Mouse (Mus musculus) splenic B cell, adult 2 months (primary cell): ENCODE measurements around the gene Xxylt1.

ENCODE experiments used
- DNase-seq: peaks from one replicate; pipeline ENCODE4 v3.0.0-alpha.2; 2011; ENCODE audit warnings: low read depth, low spot score
- H3K27me3 ChIP-seq: 2 replicates; pipeline ENCODE4 v1.6.1; 2012; ENCODE audit warnings: mild to moderate bottlenecking, low read length, moderate library complexity, mixed read lengths; ENCODE audit not compliant: control insufficient read depth, poor library complexity, insufficient read depth, severe bottlenecking
- H3K36me3 ChIP-seq: 2 replicates; pipeline ENCODE4 v1.6.1; 2012; ENCODE audit warnings: mild to moderate bottlenecking, low read length, moderate library complexity, mixed read lengths; ENCODE audit not compliant: control insufficient read depth, poor library complexity, insufficient read depth, severe bottlenecking

Gene Xxylt1

DNA sequence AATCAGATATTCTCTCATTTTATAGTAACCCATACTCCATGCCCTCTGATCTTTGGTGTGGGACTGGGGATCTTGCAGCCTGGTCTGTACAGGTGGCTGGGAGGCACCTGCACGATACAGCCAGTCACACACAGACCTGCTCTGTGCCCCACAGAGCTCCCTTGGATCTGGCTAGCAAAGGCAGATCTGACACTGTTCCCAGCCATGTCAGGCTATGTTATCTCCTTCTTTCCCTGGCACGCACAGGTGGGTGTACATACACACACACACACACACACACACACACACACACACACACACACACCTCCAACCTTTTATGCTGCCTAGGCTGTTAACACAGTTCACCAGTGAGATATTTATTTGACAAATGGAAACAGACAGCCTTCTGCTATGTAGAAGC lies 82.5 kb downstream of the Xxylt1 start:
- H3K27me3 ChIP-seq = no peaks in the 10 kb centered on the region
- no peak for DNase-seq
- H3K36me3 ChIP-seq = no peaks in the 10 kb centered on the region

- DNase-seq = no peak
- H3K27me3 ChIP-seq = no peaks in the 10 kb centered on the region
Measured at GRCm38 (mm10) chr16:30998048-30998447, 83.2 kb downstream of the Xxylt1 start.

DNA sequence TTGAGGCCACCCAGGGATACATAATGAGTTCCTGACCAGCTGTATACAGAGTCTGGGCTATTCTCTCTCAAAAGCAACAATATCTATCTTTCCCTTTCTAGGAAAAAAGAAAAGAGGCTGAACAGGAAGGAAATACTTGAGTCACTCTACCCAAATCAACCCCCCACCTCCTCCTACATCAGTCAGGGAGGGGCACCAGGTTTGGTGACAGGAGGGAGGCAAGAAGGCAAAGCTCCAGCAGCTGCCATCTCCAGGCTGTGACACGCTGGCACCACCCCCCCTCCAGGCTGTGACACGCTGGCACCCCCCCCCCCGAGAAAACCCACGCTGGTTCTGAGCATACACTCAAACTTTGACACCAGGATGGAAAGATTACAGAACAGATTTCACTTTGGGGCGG lies 85.8 kb downstream of the Xxylt1 start:
- no peaks in the 10 kb centered on the region for H3K27me3 ChIP-seq
- 0 out of 2 replicates have a peak, but pooled peaks cover 1% of the 10 kb centered on the region for H3K36me3 ChIP-seq
- no peak for DNase-seq

More at GRCm38 (mm10) chr16:30998048-30998447, 83.2 kb downstream of the Xxylt1 start:
- H3K36me3 ChIP-seq = no peaks in the 10 kb centered on the region

- Histone ChIP-seq H3K36me3 (0 out of 2 replicates have a peak, but pooled peaks cover 1% of the 10 kb centered on the region), H3K27me3 (no peaks in the 10 kb centered on the region)
- no peak for DNase-seq
Measured at GRCm38 (mm10) chr16:30994881-30995280, 86.4 kb downstream of the Xxylt1 start.

DNA sequence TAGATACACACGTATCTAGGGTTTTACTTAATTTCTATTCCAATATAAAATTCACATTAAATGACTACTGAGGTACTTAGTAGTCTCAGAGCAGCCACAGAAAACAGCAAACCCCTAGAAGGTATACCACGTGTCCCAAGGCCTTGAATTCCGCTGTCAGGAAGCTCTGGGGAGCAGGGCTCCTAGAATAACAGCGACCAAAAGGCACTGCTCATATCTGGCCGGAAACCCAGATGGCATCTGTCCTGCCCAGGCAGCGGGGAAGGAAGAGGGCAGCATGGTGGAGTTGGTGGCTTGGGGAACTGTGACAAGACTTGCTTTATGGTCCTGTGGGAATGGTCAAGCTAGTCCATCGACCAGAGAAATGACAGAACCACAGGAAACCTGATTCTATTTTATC lies 86.9 kb downstream of the Xxylt1 start:
- 0 out of 2 replicates have a peak, but pooled peaks cover 1% of the 10 kb centered on the region for H3K36me3 ChIP-seq
- no peaks in the 10 kb centered on the region for H3K27me3 ChIP-seq
- no peak for DNase-seq

DNA sequence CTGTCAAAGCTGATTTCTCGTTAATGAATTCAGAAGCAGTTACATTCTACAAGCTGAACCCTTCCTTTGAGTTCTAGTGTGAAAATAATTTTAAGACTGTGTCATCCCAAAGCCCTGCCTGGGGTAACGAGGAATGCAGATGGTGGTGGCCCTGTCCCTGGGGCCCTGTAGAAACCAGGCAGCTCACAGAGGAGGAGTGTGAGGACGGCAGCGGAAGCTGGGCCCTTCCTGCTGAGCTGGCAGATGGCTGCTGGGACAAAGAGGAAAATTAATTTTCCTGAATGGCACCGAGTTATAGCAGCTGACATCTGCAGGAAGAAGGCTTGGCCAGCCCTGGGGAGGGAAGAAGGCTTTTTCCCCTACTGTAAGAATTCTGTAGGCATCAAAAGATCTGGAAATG lies 88.7 kb downstream of the Xxylt1 start:
- Histone ChIP-seq H3K36me3 (0 out of 2 replicates have a peak, but pooled peaks cover 1% of the 10 kb centered on the region), H3K27me3 (no peaks in the 10 kb centered on the region)
- no peak for DNase-seq

DNA sequence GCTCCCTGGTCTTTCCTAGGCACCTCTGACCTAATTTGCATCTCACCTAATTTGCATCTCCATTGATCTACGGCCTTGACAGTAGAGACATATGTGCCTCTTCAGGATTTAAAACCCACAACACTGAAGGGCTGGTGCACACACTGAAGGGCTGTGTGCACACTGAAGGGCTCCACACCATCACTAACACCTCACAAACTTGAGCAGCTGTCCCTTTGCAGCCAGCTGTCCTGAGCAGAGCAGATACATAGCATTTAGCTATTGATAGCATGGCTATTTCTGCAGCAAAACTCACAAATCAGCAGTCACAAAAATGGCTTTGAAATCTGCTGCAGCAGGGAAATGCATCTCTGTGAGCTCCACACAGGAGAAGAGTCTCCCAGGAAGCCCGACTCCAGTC lies 90.6 kb downstream of the Xxylt1 start:
- DNase-seq = no peak
- Histone ChIP-seq H3K36me3 (0 out of 2 replicates have a peak, but pooled peaks cover 1% of the 10 kb centered on the region), H3K27me3 (no peaks in the 10 kb centered on the region)

- no peak for DNase-seq
- H3K36me3 ChIP-seq = 0 out of 2 replicates have a peak, but pooled peaks cover 1% of the 10 kb centered on the region
- H3K27me3 ChIP-seq = no peaks in the 10 kb centered on the region
Measured at GRCm38 (mm10) chr16:30988225-30988624, 93.0 kb downstream of the Xxylt1 start.

DNA sequence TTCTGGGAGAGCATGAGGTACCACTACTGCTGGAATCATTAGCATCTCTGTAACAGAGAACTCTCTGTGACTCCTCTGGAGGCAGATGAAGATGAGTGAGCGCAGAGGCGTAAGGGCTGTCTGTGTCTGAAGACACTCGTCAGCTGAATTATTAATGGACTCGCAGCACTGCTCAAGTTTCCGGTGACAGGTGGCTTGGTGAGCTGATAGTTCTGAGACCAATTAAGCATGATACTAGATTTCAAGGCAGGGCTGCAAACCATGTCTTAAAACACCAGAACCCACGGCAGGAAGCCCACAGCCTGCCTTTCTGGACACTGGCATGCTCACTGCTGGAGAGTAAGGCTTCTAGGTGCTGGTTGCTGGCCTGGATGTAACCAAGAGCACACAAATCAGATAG lies 93.5 kb downstream of the Xxylt1 start:
- 0 out of 2 replicates have a peak, but pooled peaks cover 1% of the 10 kb centered on the region for H3K36me3 ChIP-seq
- no peak for DNase-seq
- H3K27me3 ChIP-seq = no peaks in the 10 kb centered on the region

DNA sequence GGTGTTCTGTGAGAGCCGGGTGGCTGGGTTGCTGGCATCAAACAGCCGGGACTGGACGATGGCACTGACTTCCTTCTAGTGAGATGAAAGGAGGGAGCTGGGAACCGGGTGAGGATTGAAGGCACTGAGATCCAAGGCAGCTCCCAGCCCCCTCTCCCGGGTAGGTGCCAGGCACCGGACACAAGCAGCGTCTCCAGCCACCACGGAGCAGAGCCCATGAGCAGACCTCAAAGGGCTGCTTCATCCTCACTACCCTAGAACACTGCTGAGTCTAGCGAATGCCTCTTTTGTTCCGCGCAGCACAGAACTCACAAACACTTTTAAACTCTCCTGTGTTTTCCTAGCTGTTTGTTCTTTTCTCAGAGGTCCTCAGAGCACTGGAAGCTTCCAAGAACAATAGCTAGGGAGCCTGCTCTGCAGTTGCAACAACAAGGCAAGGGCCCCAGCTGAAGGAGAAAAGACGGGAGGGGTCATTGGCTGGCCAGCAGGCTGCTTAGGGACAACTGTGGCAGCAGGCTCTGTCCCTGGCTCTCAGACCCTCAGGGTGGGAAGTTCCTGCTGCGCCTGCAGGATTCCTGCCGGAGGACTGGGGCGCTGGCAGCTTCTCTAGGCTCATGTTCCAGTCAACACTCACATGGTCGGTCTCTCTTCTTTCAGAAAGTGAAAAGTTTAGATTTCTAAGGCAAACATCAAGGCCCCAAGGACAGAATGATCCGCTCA lies 96.2 kb downstream of the Xxylt1 start:
- H3K36me3 ChIP-seq = no peaks in the 10 kb centered on the region
- DNase-seq = no peak
- no peaks in the 10 kb centered on the region for H3K27me3 ChIP-seq

DNA sequence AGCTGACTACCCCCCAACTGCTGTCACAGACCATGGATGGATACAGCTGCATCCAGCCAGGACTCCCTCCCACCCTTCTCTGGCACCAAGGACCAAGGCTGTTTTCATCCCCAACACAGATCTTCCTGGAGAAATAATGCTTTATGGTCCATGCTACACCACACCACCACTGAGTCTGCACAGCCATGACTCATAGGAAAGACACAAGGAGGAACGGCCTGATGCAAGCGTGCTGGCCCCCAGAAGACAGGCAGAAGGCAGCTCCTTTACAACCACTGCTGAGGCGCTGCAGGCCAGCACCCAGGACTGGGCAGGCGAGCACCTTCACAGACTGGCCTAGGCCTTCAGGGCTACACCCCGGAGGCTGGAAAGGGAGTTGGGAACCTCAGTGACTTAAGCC lies 97.1 kb downstream of the Xxylt1 start:
- H3K27me3 ChIP-seq = no peaks in the 10 kb centered on the region
- no peaks in the 10 kb centered on the region for H3K36me3 ChIP-seq
- no peak for DNase-seq

GRCm38 (mm10) chr16:30983699-30984098 lies 97.5 kb downstream of the Xxylt1 start:
- Histone ChIP-seq H3K27me3 (no peaks in the 10 kb centered on the region), H3K36me3 (no peaks in the 10 kb centered on the region)
- DNase-seq = no peak

- DNase-seq = no peak
- Histone ChIP-seq H3K36me3 (no peaks in the 10 kb centered on the region), H3K27me3 (no peaks in the 10 kb centered on the region)
Measured at GRCm38 (mm10) chr16:30983281-30983680, 98.0 kb downstream of the Xxylt1 start.

DNA sequence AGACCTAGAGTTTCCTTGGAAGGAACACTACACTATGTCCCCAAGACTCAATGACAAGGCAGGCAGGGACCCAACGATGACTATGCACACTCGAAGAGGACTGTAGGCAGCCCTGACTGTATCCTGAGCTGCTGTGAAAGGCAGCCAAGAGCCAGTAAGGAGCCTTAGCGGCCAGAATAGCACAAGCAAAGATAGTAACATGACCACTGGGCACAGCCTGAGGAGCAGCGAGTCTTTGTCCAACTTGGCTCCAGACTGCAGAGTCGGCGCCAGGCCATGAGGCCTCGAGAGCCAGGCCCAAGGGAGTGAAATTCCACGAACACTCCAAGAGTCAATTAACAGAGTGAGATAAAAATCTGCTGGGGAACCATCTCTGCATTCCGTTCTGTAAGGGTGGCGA lies 99.9 kb downstream of the Xxylt1 start:
- no peak for DNase-seq
- Histone ChIP-seq H3K36me3 (no peaks in the 10 kb centered on the region), H3K27me3 (no peaks in the 10 kb centered on the region)

GRCm38 (mm10) chr16:30979905-30980304 lies 101.3 kb downstream of the Xxylt1 start:
- Histone ChIP-seq H3K27me3 (no peaks in the 10 kb centered on the region), H3K36me3 (no peaks in the 10 kb centered on the region)
- no peak for DNase-seq

- no peak for DNase-seq
- Histone ChIP-seq H3K27me3 (no peaks in the 10 kb centered on the region), H3K36me3 (no peaks in the 10 kb centered on the region)
Measured at GRCm38 (mm10) chr16:30977728-30978127, 103.5 kb downstream of the Xxylt1 start.
